Mouse (Mus musculus) MN1 (cell line): ENCODE data around the gene Pi4k2b.
"Not testable (repeated sequence)": the region's sequence is repeated elsewhere in the genome, so short reads cannot be mapped to it uniquely, and the experiment has no call there.

Source experiments
- DNase-seq: peaks from one replicate; pipeline ENCODE4 v3.0.0-alpha.2; 2016; ENCODE audit warnings: low spot score

The Pi4k2b gene

DNA sequence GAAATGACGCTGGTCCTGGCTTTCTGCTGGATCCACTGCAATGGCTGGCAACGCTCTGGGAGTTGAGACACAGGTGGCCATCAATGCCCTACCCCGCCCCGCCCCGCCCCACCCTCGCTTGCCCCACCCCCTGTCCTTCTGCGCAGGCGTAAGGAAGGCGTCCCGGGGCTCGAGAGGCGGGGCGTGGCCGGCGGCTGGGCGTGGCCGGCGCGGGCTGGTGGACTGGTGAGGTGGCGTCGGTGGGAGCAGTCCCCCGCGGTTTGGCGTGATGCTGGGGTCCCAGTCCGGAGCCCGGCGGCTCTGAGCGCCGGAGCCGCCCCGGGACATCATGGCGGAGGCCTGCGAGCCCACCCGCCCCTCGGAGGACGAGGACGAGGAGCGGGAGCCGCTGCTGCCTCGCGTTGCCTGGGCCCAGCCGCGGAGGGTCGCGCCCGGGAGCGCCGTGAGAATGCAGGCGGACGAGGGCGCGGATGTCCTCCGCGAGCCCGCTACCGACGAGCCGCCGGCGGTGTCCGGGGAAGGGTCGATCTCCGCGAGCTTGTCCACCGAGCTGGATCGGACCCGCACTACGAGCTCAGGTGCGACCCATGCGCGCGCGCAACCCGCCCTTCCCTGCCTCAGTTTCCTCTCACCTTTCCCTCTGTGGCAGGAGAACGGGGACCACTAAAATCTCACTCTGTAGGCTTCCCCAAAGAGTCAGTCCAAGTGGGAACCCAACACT lies at the start of gene Pi4k2b:
TSS of gene Pi4k2b (plus strand) at position 184 of the 721 bp plus-strand sequence.
- peak; percentile 82 for DNase-seq

- no peak for DNase-seq
These were observed 44.1 kb upstream of the Pi4k2b start for GRCm38 (mm10) chr5:52697291-52697690.

GRCm38 (mm10) chr5:52697882-52698440 lies 43.4 kb upstream of the Pi4k2b start:
- not testable (repeated sequence) for DNase-seq

- DNase-seq, result no peak
These were observed 36.8 kb upstream of the Pi4k2b start for GRCm38 (mm10) chr5:52704562-52704961.

GRCm38 (mm10) chr5:52712704-52713103 lies 28.7 kb upstream of the Pi4k2b start:
- DNase-seq, result no peak

- no peak for DNase-seq
These were observed 24.5 kb upstream of the Pi4k2b start for GRCm38 (mm10) chr5:52716742-52717448.

DNA sequence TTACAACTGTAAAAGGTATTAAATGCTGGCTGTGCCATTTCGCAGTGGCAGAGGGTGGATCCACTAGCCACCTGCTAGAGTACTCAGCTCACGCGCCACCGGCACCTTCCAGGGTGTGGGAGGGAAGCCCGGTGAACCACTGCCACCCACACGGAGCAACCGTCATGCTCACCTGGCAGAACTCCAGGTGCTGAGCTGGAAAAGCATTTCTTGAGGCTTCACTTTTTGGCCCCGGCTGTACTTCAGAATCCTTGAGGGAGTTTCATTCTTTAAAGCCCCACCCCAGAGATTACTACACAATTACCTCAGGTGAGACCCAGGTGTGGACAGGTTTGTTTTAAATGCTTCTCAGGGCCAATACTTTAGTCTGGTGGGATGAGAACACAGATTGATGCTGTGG lies 20.4 kb upstream of the Pi4k2b start:
- no peak for DNase-seq

DNA sequence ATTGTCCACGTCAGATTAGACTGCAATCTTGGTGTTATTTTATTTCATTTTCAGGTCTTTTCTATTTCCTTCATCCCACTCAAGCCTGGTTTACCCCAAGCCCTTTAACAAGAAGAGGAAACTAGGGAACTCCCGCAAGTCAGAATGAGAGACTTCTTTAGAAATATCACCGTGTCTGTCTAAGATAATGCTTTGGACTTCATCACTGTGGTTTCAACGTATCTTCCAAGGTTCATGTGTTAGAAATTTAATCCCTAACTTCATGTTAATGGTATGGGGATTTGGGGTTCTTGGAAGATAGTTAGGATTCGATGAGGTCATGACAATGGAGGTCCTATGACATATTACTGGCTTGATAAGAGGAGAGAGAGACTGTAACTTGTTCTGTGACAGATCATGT lies 13.6 kb upstream of the Pi4k2b start:
- no peak for DNase-seq

- no peak for DNase-seq
These were observed 8.6 kb upstream of the Pi4k2b start for GRCm38 (mm10) chr5:52732811-52733210.

DNA sequence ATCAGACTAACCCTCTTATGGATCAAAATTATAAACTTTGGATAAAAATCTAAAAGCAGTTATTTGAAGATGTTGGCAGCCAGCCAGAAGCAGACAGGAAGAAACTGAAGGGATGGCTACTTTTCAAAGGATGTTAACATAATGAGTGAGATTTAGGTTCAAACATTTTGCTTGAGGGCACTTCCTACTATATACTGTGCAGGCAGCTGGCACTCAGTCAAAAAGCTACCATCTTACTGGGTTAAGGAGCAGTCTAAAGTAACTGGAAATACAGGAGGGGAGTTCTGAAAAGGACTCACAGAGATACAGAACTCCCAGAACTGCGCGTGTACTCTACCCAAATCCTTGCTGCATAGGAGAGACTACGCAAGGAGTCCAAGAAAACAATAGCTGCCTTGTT lies 5.3 kb upstream of the Pi4k2b start:
- DNase-seq, result no peak

- DNase-seq, result peak; percentile 43
These were observed 889 bp downstream of the Pi4k2b start for GRCm38 (mm10) chr5:52742112-52742813.

DNA sequence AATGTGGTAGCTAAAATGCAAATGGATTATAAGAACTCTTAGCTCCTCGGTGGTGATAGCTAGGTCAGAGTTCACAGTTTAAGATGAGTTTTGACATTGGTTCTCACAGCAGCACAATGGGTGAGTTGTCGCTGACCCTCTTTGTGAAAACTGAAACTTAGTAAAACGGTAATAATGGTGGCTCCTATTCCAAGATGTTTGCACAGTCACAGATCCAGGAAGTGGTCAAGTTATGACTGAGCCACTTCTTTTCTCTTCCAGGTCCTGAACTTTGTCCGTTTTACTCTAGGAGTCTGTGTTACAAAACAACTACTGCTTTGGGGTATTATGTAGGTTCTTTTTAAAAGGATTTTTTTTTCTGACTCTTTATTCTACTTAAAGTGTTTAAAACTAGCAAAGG lies 1.9 kb downstream of the Pi4k2b start:
- no peak for DNase-seq

DNA sequence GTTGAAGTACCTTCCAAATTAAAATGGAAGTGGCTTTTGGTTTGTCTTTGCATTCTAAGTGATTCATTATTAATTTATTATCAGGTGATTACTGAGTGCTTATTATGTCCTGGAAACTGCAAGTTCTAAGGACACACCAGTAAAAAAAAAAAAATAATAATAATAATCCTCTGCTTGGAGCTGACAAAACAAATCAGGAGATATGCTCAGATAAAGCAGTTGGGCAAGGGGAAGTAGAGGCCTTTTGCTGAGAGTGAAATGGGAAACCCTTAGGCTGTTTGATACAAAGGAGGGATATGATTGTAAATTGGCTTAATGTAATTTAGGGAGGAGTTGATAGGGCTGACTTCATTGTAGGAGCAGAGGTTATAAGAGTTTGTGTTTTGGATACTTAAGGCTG lies 5.5 kb downstream of the Pi4k2b start:
- DNase-seq, result no peak

DNA sequence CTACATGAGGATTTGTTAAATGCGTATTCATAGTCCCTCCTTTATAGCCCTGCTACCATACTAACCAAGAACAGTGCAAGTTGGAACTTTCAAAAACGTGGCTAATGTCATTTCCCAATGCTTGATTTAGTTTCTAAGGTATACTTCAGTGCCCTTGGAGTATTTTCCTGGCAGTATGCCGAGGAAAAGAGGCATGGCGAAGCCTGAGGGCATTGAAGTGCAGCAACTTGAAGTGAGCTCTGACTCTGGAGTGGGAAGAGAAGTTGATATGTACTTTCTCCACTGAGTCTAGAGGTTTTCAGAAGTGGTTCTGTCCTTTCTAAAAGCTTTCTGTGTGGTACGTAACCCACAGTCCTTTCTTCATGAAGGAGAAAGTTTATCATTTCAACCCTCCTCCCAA lies 7.4 kb downstream of the Pi4k2b start:
- DNase-seq, result no peak

- no peak for DNase-seq
These were observed 11.8 kb downstream of the Pi4k2b start for GRCm38 (mm10) chr5:52753146-52753545.

GRCm38 (mm10) chr5:52754196-52754595 lies 12.8 kb downstream of the Pi4k2b start:
- no peak for DNase-seq

DNA sequence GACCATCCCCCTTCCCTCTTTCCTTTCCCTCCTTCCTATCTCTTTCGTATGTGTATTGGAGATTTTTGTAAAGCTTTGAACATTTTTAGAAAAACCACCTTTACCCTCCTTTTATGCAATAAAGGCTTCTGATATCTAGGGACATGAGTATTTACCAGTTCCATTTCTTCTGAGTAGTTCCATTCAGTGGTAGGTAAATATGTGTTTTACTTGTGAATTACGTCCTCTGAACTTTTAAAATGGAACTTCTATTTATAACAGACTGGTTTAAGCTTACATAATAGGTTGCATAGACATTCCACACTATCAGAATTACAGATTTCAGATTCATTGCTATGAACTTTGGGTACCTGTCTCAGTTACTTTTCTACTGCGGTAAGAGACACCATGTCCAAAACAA lies 14.0 kb downstream of the Pi4k2b start:
- no peak for DNase-seq

- DNase-seq, result no peak
These were observed 14.6 kb downstream of the Pi4k2b start for GRCm38 (mm10) chr5:52755989-52756388.

DNA sequence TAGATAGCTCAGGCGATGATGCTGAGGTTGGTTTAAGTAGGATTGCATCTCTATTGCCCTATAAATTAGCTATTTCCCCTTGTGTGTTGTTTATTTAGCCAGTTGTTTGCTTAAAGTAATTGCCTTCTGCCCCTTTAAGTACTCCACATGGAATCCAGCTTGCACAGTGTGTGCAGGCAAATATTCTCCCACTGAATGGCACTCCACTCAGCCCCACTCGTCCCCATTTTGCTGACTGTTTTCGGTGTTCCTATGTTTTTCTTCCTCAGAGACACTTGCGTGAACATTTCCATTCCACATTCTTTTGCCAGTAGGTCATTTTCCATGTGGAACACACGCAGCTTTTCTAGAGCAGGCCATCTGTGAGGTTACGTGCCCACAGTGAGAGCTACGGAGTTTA lies 21.2 kb downstream of the Pi4k2b start:
- no peak for DNase-seq

DNA sequence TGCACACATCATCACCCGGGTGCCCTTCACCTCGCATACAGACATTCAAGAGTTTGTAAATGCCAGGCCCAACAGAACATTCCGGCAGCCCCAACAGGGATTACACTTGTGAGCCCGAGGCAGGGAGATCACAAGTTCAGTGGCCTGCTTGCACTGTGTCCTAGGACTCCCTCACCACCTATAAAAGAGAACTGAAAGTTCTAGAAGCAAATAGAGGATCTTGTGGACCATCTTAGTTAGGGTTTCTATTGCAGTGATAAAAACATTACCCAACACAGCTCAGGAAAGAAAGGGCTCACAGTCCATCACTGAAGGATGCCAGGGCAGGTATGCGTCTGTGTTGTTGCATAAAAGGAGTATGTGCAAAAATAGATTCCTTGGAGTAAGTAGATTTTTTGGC lies 32.9 kb downstream of the Pi4k2b start:
- DNase-seq, result no peak

GRCm38 (mm10) chr5:52775237-52775636 lies 33.9 kb downstream of the Pi4k2b start, which contains the start of gene Zcchc4:
TSS of gene Zcchc4 (plus strand) at chr5:52775409.
- peak; percentile 11 for DNase-seq

DNA sequence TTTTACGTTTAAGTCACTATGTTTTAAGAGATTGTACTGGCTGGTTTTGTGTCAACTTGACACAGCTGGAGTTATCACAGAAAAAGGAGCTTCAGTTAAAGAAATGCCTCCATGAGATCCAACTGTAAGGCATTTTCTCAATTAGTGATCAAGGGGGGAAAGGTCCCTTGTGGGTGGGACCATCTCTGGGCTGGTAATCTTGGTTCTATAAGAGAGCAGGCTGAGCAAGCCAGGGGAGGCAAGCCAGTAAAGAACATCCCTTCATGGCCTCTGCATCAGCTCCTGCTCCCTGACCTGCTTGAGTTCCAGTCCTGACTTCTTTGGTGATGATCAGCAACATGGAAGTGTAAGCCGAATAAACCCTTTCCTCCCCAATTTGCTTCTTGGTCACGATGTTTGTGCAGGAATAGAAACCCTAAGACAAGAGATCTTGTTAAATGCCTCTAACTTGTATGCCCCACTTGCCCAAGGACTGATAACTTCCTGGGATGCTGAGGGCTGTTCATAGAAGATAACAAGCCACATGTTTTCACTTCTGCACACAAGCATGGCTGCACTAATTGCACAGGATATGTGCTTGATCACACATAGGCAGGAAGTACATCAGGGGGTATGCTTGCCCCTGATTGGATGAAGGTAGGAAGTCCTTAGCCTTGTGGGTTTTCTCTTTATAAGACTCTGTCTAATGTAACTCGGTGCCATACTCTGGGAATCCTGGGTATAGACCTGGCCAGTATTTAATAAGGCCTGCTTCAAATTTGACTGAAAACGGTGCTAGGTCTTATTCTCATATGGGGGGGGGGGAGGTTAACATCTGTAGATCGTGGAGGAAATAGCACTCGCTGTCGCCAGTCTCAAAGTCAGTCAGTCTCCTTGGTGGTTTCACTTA lies 35.3 kb downstream of the Pi4k2b start:
- DNase-seq, result not testable (repeated sequence)
